Mouse (Mus musculus): ENCODE results near the gene Olfr1347.
"Not testable (repeated sequence)": the region's sequence is repeated elsewhere in the genome, so short reads cannot be mapped to it uniquely, and the experiment has no call there.

Gene Olfr1347

GRCm38 (mm10) chr7:6499655-6500054, at the start of gene Olfr1347:
TSS of gene Olfr1347 (minus strand) at chr7:6499755.
- no peak for DNase-seq

GRCm38 (mm10) chr7:6526141-6526540, 26.6 kb upstream of the Olfr1347 start:
- no peak for DNase-seq

GRCm38 (mm10) chr7:6525001-6525400, 25.4 kb upstream of the Olfr1347 start:
- no peak for DNase-seq

- no peak for DNase-seq
Measured at GRCm38 (mm10) chr7:6522850-6523249, 23.3 kb upstream of the Olfr1347 start, which contains the start of gene Olfr1349. TSS of gene Olfr1349 (minus strand) at chr7:6522950.

GRCm38 (mm10) chr7:6521666-6522065, 22.1 kb upstream of the Olfr1347 start:
- no peak for DNase-seq

- DNase-seq = no peak
Measured at GRCm38 (mm10) chr7:6508648-6509047, 9.1 kb upstream of the Olfr1347 start, which contains the start of gene Olfr1348. TSS of gene Olfr1348 (minus strand) at chr7:6508748.

- DNase-seq = no peak
Measured at GRCm38 (mm10) chr7:6486841-6487240, 12.7 kb downstream of the Olfr1347 start, which contains the start of gene Olfr5. TSS of gene Olfr5 (minus strand) at chr7:6486941.

GRCm38 (mm10) chr7:6477633-6478032, 21.9 kb downstream of the Olfr1347 start:
- DNase-seq = not testable (repeated sequence)

GRCm38 (mm10) chr7:6466951-6467350, 32.6 kb downstream of the Olfr1347 start, which contains the start of gene Olfr1346:
TSS of gene Olfr1346 (plus strand) at chr7:6467101.
- no peak for DNase-seq

GRCm38 (mm10) chr7:6456399-6456798, 43.2 kb downstream of the Olfr1347 start:
- no peak for DNase-seq

GRCm38 (mm10) chr7:6455868-6456267, 43.7 kb downstream of the Olfr1347 start, which contains the start of gene Olfr1336:
TSS of gene Olfr1336 (plus strand) at chr7:6456168.
- DNase-seq = no peak

- no peak for DNase-seq
Measured at GRCm38 (mm10) chr7:6447771-6448170, 51.8 kb downstream of the Olfr1347 start.

GRCm38 (mm10) chr7:6441173-6441572, 58.4 kb downstream of the Olfr1347 start:
- DNase-seq = no peak

- no peak for DNase-seq
Measured at GRCm38 (mm10) chr7:6438388-6438787, 61.2 kb downstream of the Olfr1347 start, which contains the start of gene Olfr1344. TSS of gene Olfr1344 (plus strand) at chr7:6438688.
